Mouse (Mus musculus) spleen, postnatal 36 days (tissue): ENCODE results near the gene Metap1.
"Not testable (repeated sequence)": the region's sequence is repeated elsewhere in the genome, so short reads cannot be mapped to it uniquely, and the experiment has no call there.

ENCODE experiments used
- DNase-seq, 2 experiments: peaks; one replicate each; pipeline ENCODE4 v3.0.0; 2022; ENCODE audit warnings: low spot score in 2 of 2, mixed read lengths in 1 of 2

Metap1 gene

GRCm38 (mm10) chr3:138503754-138504153 is 14.4 kb upstream of the Metap1 start:
- DNase-seq, result no peak

DNA sequence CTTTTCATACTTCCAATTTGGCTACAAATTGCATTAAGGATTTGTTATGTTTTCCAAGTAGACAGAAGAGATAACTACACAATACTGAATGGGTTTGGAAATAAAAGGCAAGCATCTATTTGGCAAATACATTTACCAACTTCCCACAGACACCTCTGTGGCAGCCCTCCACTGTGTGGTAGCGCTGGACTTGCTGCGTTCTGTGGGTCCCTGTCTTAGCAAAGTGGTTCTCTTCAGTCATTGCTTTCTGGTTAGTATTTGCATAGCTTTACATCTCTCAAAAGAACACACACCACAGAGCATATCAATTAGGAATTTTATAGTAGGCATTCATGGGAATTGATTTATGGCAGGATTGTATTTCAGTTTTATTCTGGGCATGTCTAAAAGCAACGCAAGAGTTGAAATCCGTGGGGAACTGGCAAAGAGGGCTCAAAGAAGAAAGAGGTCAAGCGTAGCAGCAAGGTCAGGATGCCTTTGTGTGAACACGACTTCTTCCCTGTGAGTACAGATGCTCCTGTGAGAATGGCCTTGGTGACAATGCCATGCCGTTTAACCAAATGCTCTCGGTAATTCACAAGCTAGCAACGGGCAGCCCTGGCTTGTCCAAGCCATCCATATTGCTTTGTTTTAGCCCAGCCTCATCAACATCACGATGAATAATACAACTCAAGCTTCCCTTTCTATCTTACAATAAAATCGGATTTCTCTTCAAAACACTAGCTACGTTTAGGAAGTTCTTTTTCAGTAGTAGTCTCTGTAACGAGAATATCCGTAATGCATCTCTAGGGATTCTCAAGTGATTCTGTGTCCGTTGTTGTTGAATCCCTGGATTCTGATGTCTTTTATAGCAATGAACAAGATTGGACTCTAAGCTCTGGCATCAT is 10.8 kb upstream of the Metap1 start:
- no peak for DNase-seq

GRCm38 (mm10) chr3:138498731-138499130 is 9.4 kb upstream of the Metap1 start:
- no peak for DNase-seq

- no peak for DNase-seq
Observed at GRCm38 (mm10) chr3:138495166-138496145, 6.1 kb upstream of the Metap1 start.

DNA sequence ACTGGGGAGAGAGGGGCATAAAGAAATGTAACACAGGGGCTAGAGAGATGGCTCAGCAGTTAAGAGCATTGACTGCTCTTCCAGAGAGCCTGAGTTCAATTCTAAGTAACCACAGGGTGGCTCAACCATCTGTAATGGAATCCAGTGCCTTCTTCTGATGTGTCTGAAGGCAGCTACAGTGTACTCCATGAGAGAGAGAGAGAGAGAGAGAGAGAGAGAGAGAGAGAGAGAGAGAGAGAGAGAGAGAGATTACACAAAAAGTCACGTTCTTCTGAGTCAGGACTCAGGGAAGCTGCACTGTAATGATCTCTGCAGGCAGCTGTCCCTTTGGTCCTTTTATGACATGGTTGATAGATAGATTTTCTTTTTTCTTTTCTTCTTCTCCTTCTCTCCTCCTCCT is 5.2 kb upstream of the Metap1 start:
- DNase-seq, result no peak

DNA sequence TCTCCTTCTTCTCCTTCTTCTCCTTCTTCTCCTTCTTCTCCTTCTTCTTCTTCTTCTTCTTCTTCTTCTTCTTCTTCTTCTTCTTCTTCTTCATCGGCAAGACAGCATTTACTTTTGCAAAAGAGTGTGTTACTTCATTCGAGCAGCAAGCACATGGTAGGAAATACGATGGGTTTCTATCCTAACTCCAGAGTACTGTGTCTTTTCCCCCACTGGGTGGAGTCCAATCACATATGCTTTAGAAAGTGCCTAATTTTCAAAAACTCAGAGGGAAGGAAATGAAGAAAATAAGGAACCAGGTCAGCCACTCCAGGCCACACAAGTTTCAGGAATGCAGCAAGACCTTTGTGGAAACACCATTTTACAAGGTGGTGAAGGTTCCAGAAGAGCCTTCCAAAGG is 4.4 kb upstream of the Metap1 start:
- no peak for DNase-seq

DNA sequence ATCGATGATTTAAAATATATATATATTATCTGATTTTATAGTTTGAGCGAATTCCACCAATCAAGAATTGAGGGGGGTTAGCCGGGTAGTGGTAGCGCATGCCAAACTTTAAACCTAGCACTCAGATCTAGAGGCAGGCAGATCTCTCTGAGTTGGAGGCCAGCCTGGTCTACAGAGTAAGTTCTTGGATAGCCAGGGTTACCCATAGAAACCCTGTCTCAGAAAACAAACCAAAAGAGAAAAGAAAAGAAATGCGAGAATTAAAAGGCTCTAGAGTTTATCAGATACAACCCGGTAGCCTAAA is 671 bp upstream of the Metap1 start:
- DNase-seq, result no peak

- DNase-seq, result peak in 1 of 2 experiments; percentile 30
Observed at GRCm38 (mm10) chr3:138488584-138489326, 560 bp downstream of the Metap1 start.

GRCm38 (mm10) chr3:138483240-138483639 is 6.1 kb downstream of the Metap1 start:
- DNase-seq, result no peak

- DNase-seq, result no peak
Observed at GRCm38 (mm10) chr3:138481526-138482284, 7.6 kb downstream of the Metap1 start.

- no peak for DNase-seq
Observed at GRCm38 (mm10) chr3:138479489-138479888, 9.8 kb downstream of the Metap1 start.

- DNase-seq, result no peak
Observed at GRCm38 (mm10) chr3:138471066-138471465, 18.2 kb downstream of the Metap1 start.

DNA sequence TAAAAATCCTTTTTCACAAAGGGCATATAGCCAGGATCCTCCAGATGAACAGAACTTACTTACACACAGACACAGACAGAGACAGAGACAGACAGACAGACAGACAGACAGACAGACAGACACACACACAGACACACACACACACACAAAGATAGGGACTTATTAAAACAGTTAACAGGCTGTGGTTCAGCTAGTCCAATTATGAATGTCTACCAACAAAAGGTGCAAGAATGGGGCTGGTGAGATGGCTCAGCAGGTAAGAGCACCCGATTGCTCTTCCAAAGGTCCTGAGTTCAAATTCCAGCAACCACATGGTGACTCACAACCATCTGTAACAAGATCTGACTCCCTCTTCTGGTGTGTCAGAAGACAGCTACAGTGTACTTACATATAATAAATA is 22.7 kb downstream of the Metap1 start:
- not testable (repeated sequence) for DNase-seq

DNA sequence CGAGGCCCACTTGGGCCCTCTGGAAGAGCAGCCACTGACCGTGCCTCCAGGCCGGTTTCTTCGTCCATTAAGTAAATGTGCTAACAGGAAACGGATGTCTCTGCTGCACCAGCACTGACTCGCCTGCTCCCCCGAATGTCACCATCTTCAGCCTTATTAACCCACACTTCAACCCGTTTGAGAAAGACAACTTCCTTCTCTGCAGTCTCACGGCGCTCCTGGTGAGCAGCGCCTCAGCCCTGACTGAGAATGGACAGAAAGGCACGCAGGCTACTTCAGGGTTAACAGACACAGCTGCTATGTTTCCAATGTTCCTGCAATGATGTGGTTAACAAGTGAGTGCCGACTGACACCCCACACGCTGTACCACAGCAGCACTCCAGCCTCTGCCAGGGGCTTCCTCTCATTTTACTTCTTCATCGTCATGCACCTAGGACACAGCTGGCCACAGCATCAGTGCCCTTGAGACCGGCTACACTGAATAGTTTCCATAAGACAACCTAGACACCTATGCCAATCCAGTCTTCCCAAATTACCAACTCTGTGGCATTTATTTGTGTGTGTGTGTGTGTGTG is 24.7 kb downstream of the Metap1 start:
- no peak for DNase-seq

- DNase-seq, result no peak
Observed at GRCm38 (mm10) chr3:138463807-138464206, 25.5 kb downstream of the Metap1 start.

DNA sequence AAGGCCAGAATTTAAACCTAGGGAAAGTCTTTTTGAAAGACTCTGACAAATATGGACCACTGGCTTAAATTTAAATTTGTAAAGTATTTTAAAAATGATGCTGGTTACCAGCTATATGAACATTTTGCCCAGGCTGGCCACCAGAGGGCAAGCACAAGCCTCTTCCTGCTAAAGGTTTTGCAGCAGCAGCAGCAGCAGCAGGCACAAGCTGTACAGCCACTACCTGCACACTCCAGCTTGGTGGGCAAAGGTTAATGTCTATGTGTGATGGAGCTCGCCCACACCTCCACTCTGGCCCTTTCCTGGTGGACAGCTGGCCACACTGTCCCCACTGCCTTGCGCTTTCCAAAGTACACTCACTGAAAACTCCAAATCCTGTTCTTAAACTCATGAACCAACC is 26.2 kb downstream of the Metap1 start:
- DNase-seq, result peak in 1 of 2 experiments; percentile 9

DNA sequence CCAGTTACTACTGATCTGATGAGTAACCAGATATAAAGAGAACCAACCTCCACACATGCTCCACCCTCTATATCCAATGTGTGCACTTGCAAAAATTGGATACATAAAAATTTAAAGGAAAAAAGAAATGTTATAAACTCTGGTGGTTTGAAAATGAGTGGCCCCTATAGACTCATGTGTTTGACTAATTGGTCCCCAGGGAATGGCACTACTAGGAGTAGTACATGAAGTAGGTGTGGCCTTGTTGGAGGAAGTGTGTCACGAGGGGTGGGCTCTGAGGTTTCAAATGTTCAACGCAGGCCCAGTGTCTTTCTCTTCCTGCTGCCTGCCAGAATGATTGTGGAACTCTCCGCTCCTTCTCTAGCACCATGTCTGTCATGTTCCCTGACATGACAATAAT is 27.5 kb downstream of the Metap1 start:
- DNase-seq, result no peak

DNA sequence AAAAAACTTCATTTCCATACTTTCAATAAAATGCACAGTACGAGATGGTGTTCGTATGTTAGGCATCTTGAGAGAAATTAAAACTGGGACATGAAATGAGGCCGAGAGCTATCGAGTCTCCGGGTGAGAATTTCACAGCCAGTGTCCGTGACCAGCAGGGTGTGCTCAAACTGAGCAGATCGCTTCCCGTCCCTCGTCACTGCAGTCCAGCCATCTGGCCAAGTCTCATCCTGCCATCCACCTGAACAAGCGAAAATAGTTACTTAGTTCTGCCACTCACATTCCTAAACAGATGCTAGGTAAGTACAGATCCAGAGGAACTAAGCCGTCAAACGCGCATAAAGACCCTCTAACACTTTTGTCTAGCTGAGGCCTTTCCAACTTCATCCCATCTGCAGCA is 29.1 kb downstream of the Metap1 start:
- DNase-seq, result no peak

- DNase-seq, result no peak
Observed at GRCm38 (mm10) chr3:138458441-138458840, 30.9 kb downstream of the Metap1 start.

DNA sequence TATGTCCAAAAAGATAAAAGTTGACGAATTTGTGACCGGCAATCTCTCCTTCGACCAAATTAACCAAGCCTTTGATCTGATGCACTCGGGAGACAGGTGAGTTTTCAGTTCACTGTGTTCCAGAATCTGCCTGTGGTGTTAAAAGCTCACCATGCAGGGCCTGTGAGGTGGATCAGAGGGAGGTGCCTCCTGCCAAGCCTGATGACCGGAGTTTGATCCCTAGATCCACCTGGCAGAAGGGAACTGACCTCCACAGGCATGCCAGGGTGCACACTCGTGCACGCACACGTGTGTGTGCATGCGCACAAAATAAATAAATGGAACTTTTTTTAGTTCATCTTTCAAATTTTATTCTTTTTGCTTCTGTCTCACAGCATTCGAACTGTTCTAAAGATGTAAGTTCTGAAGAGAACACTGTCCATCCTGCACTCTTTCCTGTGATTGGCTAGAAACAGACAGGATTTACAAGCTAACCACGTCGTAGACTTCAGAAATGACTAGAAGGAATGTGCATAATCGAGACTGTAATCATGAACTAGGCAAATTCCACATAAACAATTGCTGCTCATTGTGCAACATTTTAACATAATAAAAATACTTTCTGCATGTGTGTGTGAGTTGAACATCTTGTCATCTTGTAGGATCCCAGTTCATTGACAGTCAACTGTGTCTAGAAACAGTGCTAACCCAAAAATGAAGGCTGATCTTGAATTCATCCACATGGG is 34.4 kb downstream of the Metap1 start:
- no peak for DNase-seq
